Mouse (Mus musculus): ENCODE measurements around the gene Pip4k2a. TPM values are rescaled to one million over a fixed set of nuclear protein-coding genes. Genes with fewer than 3 reads are reported as not detected.

Gene Pip4k2a
- total and polyA plus RNA-seq, 3 experiments, result 6.6 to 52.9 (median 20.8) TPM

DNA sequence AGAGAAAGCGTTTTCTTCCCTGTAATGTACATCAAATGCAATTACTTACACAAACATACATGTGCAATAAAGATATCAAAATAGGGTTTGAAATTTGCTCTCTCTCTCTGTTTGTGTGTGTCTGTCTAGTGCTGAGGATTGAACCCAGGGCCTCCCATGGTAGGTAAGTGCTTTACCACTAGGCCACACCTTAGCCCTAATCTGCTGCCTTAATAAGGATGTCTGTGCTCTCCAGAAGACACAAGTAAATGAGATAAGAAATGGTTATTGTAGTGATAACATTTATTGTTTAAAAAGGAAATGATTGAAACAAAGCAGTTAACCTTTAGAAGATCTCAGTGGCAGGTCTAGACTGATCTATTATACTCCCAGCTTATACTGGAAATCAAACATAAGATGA lies 18.9 kb upstream of the Pip4k2a start:
- no peak overlapping the region for H3K4me3 ChIP-seq (replicated peaks in 1 of 3; ENCODE audit: low read depth in 2 of 3, low read length in 2 of 3, poor library complexity in 1 of 3)
- H3K4me1 ChIP-seq (ENCODE audit: control insufficient read depth in 1 of 2, insufficient read depth in 2 of 2), result no peaks in the 10 kb centered on the region
- no peaks in the 10 kb centered on the region for H3K9me3 ChIP-seq (replicated peaks; ENCODE audit: low read length)
- dilution Hi-C loops (cut with MboI; ENCODE audit: extremely low pct_ligation_motif_present, extremely low pct_unique_long_range_greater_than_20kb, low sequenced_read_pairs), result no loop called here
- H3K9ac ChIP-seq (ENCODE audit: insufficient read depth, low read depth), result no peak overlapping the region
- no peaks in the 10 kb centered on the region for H3K36me3 ChIP-seq (replicated peaks in 1 of 2; ENCODE audit: control insufficient read depth in 1 of 2, insufficient read depth in 1 of 2, low read length in 1 of 2)
- in situ Hi-C loops (cut with MboI; ENCODE audit: low pct_ligation_motif_present, low pct_unique_long_range_greater_than_20kb, low sequenced_read_pairs), result no loop called here
- TF ChIP-seq PAX5 (IDR thresholded peaks at IDR 0.05; ENCODE audit: low read length) (no peak), NELFE (IDR thresholded peaks at IDR 0.05; ENCODE audit: low read depth, low read length) (no peak), ZC3H11A (IDR thresholded peaks at IDR 0.05; ENCODE audit: low read depth, low read length) (no peak), RAD21 (IDR thresholded peaks at IDR 0.05; ENCODE audit: low read depth, low read length) (no peak), CHD1 (IDR thresholded peaks at IDR 0.05; ENCODE audit: low read depth, low read length) (no peak), TCF12 (IDR thresholded peaks at IDR 0.05; ENCODE audit: low read depth, low read length) (no peak), POLR2A (IDR thresholded peaks at IDR 0.05; ENCODE audit: low read depth, low read length) (no peak), RCOR1 (conservative IDR thresholded peaks at IDR 0.05; ENCODE audit: low read depth, low read length) (no peak), POLR2AphosphoS2 (IDR thresholded peaks at IDR 0.05; ENCODE audit: low read depth, low read length) (no peak), IRF4 (IDR thresholded peaks at IDR 0.05; ENCODE audit: low read depth, low read length) (no peak), MXI1 (IDR thresholded peaks at IDR 0.05; ENCODE audit: low read depth, low read length) (no peak)
- H3K27ac ChIP-seq (ENCODE audit: insufficient read depth, low read depth), result no peak overlapping the region
- DNase-seq (ENCODE audit: extremely low read depth), result no peak
- no peaks in the 10 kb centered on the region for H3K27me3 ChIP-seq (replicated peaks)
- H3K79me2 ChIP-seq (replicated peaks; ENCODE audit: control insufficient read depth, extremely low read depth, insufficient read depth, poor library complexity, severe bottlenecking), result no peaks in the 10 kb centered on the region
- no peak overlapping the region for H3K4me2 ChIP-seq (ENCODE audit: insufficient read depth, low read depth, poor library complexity, severe bottlenecking)

DNA sequence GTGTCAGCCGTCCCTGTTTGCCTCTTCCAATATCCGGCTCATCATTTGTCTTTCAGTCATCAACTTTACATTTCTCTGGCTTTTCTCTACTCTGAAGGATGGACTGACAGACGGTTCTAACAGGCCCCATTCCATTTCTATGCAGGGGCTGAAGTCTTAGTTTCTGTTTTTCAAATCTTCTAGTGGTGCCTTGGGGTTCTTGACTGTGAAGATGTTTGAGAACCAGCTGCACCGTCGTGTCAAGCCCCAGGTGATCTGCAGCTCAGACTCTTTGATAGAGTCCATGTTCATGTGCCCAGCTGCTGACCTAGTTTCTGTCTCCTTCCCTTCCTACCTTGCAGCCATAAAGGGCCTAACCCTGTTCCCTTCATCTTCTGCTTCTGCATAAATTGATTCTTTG lies 18.4 kb upstream of the Pip4k2a start:
- no peak overlapping the region for H3K27ac ChIP-seq (ENCODE audit: insufficient read depth, low read depth)
- DNase-seq (ENCODE audit: extremely low read depth), result no peak

More for the DNA sequence above, 18.4 kb upstream of the Pip4k2a start:
- Histone ChIP-seq H3K79me2 (replicated peaks; ENCODE audit: control insufficient read depth, extremely low read depth, insufficient read depth, poor library complexity, severe bottlenecking) (no peaks in the 10 kb centered on the region), H3K4me2 (ENCODE audit: insufficient read depth, low read depth, poor library complexity, severe bottlenecking) (no peak overlapping the region), H3K27me3 (replicated peaks) (no peaks in the 10 kb centered on the region), H3K9ac (ENCODE audit: insufficient read depth, low read depth) (no peak overlapping the region), H3K9me3 (replicated peaks; ENCODE audit: low read length) (no peaks in the 10 kb centered on the region), H3K4me1 (ENCODE audit: control insufficient read depth in 1 of 2, insufficient read depth in 2 of 2) (no peaks in the 10 kb centered on the region), H3K4me3 (replicated peaks in 1 of 3; ENCODE audit: low read depth in 2 of 3, low read length in 2 of 3, poor library complexity in 1 of 3) (no peak overlapping the region), H3K36me3 (replicated peaks in 1 of 2; ENCODE audit: control insufficient read depth in 1 of 2, insufficient read depth in 1 of 2, low read length in 1 of 2) (no peaks in the 10 kb centered on the region)
- in situ Hi-C loops (cut with MboI; ENCODE audit: low pct_ligation_motif_present, low pct_unique_long_range_greater_than_20kb, low sequenced_read_pairs), result no loop called here
- dilution Hi-C loops (cut with MboI; ENCODE audit: extremely low pct_ligation_motif_present, extremely low pct_unique_long_range_greater_than_20kb, low sequenced_read_pairs), result no loop called here
- TF ChIP-seq BHLHE40 (IDR thresholded peaks at IDR 0.05; ENCODE audit: low read depth, low read length), result no peak
- TF ChIP-seq IRF4 (IDR thresholded peaks at IDR 0.05; ENCODE audit: low read depth, low read length), result no peak
- TF ChIP-seq ZNF384 (IDR thresholded peaks at IDR 0.05; ENCODE audit: low read depth, low read length), result no peak
- TF ChIP-seq E2F4 (IDR thresholded peaks at IDR 0.05; ENCODE audit: insufficient replicate concordance, low read depth, low read length), result no peak
- no peak for TF ChIP-seq ELF1 (IDR thresholded peaks at IDR 0.05; ENCODE audit: low read depth, low read length)
- no peak for TF ChIP-seq NRF1 (IDR thresholded peaks at IDR 0.05; ENCODE audit: low read depth, low read length)
- TF ChIP-seq CTCF (conservative IDR thresholded peaks at IDR 0.05 in 1 of 2, IDR thresholded peaks at IDR 0.05 in 1 of 2; ENCODE audit: low read depth in 2 of 2, low read length in 2 of 2), result no peak
- no peak for TF ChIP-seq MAX (IDR thresholded peaks at IDR 0.05; ENCODE audit: low read length)
- no peak for TF ChIP-seq ZMIZ1 (IDR thresholded peaks at IDR 0.05; ENCODE audit: low read depth, low read length)
- TF ChIP-seq USF2 (conservative IDR thresholded peaks at IDR 0.05; ENCODE audit: low read depth, low read length), result no peak
- no peak for TF ChIP-seq POLR2A (IDR thresholded peaks at IDR 0.05; ENCODE audit: low read depth, low read length)
- TF ChIP-seq NELFE (IDR thresholded peaks at IDR 0.05; ENCODE audit: low read depth, low read length), result no peak
- TF ChIP-seq SIN3A (IDR thresholded peaks at IDR 0.05; ENCODE audit: low read length), result no peak
- TF ChIP-seq RAD21 (IDR thresholded peaks at IDR 0.05; ENCODE audit: low read depth, low read length), result no peak

Measured in CH12.LX (cell line).